Mouse (Mus musculus): Measurements from ENCODE around the gene Pim1. TPM values are rescaled to one million over a fixed set of nuclear protein-coding genes. Genes with fewer than 3 reads are reported as not detected.

Gene Pim1
- polyA plus RNA-seq, 1 experiment from 2014 or later, result 7.2 TPM

DNA sequence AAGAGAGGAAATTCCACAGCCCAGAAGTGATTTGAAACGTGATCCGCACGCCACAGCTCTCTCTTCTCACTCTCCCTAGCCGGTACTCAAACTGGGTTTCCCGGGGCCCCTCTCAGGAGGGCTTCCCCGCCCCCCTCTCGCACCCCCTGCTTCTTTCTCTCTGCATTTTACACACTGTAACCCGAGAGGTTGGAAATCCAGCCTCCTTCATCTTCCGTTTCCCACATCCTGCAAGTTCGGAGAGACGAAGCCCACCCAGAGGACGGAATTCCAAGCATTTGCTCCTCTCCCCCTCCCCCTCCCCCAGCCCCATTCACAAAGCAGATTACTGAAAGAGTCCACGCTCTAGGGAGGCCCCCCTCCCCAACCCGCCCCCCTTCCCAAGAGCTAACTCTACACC is 26.5 kb upstream of the Pim1 start:
- ATAC-seq, result no peak
- Histone ChIP-seq H3K27me3 (replicated peaks; ENCODE audit: control insufficient read depth, insufficient read depth, low read length) (no peaks in the 10 kb centered on the region), H3K9ac (ENCODE audit: low read depth, low read length) (peak overlapping the region; percentile 39; the same call in 1 of the 2 replicates), H3K4me2 (ENCODE audit: low read length) (peak overlapping the region; percentile 57), H3K4me1 (ENCODE audit: control insufficient read depth, insufficient read depth, low read depth, low read length) (peaks cover 31% of the 10 kb centered on the region), H3K36me3 (ENCODE audit: control insufficient read depth, insufficient read depth, low read length) (no peaks in the 10 kb centered on the region), H3K27ac (ENCODE audit: low read depth, low read length) (0 out of 2 replicates have a peak overlapping the region, but pooled peaks have one; percentile 16), H3K9me3 (ENCODE audit: control insufficient read depth, low read length) (no peaks in the 10 kb centered on the region), H3K4me3 (ENCODE audit: low read length) (peak overlapping the region; percentile 29)
- 2% methylated on average over 14 of the region's 14 CpGs for WGBS

DNA sequence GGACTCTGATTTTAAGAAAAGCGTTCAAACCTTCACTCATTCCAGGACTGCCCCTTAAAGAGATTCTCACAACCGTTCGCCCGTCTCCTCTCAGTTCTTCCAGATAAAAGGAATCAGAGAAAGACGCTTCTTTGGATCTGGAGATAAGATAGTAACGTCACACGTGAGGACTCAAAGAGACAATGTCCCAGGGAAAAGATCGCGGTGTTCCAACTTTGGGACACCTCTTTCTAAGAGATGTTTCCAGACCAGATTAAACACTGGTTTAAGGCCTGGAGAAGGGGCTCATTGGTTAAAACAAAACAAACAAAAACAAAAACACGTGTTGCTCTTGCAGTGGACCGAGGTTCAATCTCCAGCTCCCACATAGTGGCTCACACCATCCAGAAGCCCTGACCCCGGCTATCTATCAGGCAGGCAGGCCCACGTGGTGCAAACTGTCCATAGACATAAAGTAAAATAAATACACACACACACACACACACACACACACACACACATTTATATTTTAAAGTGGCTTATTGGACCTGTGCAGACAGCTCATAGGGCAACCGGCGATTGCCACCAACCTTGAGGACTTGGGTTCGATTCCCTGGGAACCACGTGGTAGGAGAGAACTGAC is 25.9 kb upstream of the Pim1 start:
- H3K9me3 ChIP-seq (ENCODE audit: control insufficient read depth, low read length), result no peaks in the 10 kb centered on the region
- H3K27me3 ChIP-seq (replicated peaks; ENCODE audit: control insufficient read depth, insufficient read depth, low read length), result no peaks in the 10 kb centered on the region
- no peaks in the 10 kb centered on the region for H3K36me3 ChIP-seq (ENCODE audit: control insufficient read depth, insufficient read depth, low read length)
- peak overlapping the region; percentile 57 for H3K4me2 ChIP-seq (ENCODE audit: low read length)
- H3K4me1 ChIP-seq (ENCODE audit: control insufficient read depth, insufficient read depth, low read depth, low read length), result peaks cover 26% of the 10 kb centered on the region
- peak overlapping the region; percentile 29 for H3K4me3 ChIP-seq (ENCODE audit: low read length)
- WGBS, result 17% methylated on average over 17 of the region's 17 CpGs
- ATAC-seq, result no peak
- H3K9ac ChIP-seq (ENCODE audit: low read depth, low read length), result no peak overlapping the region
- H3K27ac ChIP-seq (ENCODE audit: low read depth, low read length), result 0 out of 2 replicates have a peak overlapping the region, but pooled peaks have one; percentile 16

DNA sequence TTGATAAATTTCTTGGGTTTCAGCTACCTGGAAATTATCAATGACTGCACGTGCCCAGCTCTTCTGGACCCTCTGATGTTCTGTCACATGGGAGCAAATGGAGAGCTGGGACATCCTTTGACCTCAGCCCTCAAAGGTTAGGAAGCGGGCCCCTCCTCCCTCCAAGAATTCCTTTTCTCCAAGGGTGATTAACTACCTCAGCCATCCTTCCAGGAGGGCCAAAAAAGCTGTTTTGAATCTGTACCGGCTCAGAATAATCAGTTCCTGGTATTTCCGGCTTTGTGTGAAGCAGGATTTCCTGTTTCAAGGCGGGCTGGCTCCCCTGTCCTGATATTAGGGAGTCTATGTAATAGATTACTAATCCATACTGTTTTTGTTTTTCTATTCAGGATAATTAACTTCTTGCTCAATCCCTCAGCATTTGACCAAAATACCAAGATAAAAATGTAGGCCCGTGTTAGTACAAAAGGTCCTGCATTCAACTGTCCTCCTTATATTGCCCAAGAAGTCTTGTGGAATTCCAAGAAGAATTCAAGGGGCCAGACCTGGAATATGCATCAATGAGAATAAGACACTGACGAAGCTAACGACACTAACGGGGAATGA is 25.0 kb upstream of the Pim1 start:
- Histone ChIP-seq H3K36me3 (ENCODE audit: control insufficient read depth, insufficient read depth, low read length) (no peaks in the 10 kb centered on the region), H3K27ac (ENCODE audit: low read depth, low read length) (no peak overlapping the region), H3K27me3 (replicated peaks; ENCODE audit: control insufficient read depth, insufficient read depth, low read length) (no peaks in the 10 kb centered on the region), H3K9ac (ENCODE audit: low read depth, low read length) (no peak overlapping the region), H3K4me3 (ENCODE audit: low read length) (no peak overlapping the region), H3K4me1 (ENCODE audit: control insufficient read depth, insufficient read depth, low read depth, low read length) (peaks cover 18% of the 10 kb centered on the region), H3K9me3 (ENCODE audit: control insufficient read depth, low read length) (no peaks in the 10 kb centered on the region), H3K4me2 (ENCODE audit: low read length) (no peak overlapping the region)
- 41% methylated on average over 9 of the region's 9 CpGs for WGBS
- ATAC-seq, result no peak

DNA sequence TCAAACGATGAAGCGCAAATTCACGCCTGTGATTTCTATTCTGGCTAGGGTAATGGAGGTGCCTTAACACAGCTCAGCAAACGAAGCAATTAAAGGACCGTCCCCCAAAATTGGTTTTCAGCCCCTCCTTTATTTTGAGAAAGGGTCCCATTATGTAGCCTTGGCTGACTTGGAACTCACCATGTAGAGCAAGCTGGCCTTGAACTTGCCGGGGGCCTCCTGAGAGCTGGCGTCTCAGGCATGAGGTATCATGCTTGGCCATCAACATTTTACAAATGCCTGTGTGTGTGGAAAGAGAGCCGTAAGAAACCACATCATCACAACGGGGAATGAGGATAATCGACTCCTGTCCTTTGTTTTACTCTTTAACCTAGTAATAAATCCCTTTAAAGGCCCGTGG is 23.5 kb upstream of the Pim1 start:
- H3K9me3 ChIP-seq (ENCODE audit: control insufficient read depth, low read length), result peaks cover 2% of the 10 kb centered on the region
- no peak for ATAC-seq
- no peak overlapping the region for H3K4me3 ChIP-seq (ENCODE audit: low read length)
- no peak overlapping the region; the same call in 1 of the 2 replicates for H3K9ac ChIP-seq (ENCODE audit: low read depth, low read length)
- no peaks in the 10 kb centered on the region for H3K27me3 ChIP-seq (replicated peaks; ENCODE audit: control insufficient read depth, insufficient read depth, low read length)
- H3K36me3 ChIP-seq (ENCODE audit: control insufficient read depth, insufficient read depth, low read length), result no peaks in the 10 kb centered on the region
- peak overlapping the region; percentile 56 for H3K4me2 ChIP-seq (ENCODE audit: low read length)
- no peak overlapping the region; the same call in 1 of the 2 replicates for H3K27ac ChIP-seq (ENCODE audit: low read depth, low read length)
- H3K4me1 ChIP-seq (ENCODE audit: control insufficient read depth, insufficient read depth, low read depth, low read length), result peaks cover 18% of the 10 kb centered on the region
- 28% methylated on average over 10 of the region's 11 CpGs for WGBS

DNA sequence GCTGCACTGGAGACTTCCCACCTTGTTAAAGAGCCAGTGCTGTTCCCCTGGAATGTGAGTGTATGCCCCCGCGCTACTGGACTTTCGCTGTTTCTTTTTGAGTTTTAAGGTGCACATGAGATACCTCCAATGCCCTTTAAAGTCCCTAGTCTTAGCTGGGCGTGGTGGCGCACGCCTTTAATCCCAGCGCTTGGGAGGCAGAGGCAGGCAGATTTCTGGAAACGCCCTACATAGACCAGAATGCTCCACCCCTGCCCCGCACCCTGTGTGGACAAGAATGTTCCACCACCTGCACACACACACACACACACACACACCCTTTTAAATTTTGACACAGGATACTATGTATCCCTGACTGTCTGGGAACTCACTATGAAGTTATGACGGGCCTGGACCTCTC is 17.1 kb upstream of the Pim1 start:
- Histone ChIP-seq H3K27ac (ENCODE audit: low read depth, low read length) (no peak overlapping the region), H3K9ac (ENCODE audit: low read depth, low read length) (no peak overlapping the region), H3K4me3 (ENCODE audit: low read length) (no peak overlapping the region), H3K4me2 (ENCODE audit: low read length) (no peak overlapping the region), H3K9me3 (ENCODE audit: control insufficient read depth, low read length) (peaks cover 2% of the 10 kb centered on the region), H3K27me3 (replicated peaks; ENCODE audit: control insufficient read depth, insufficient read depth, low read length) (no peaks in the 10 kb centered on the region), H3K4me1 (ENCODE audit: control insufficient read depth, insufficient read depth, low read depth, low read length) (no peaks in the 10 kb centered on the region), H3K36me3 (ENCODE audit: control insufficient read depth, insufficient read depth, low read length) (no peaks in the 10 kb centered on the region)
- ATAC-seq, result no peak
- 98% methylated on average over 10 of the region's 10 CpGs for WGBS

DNA sequence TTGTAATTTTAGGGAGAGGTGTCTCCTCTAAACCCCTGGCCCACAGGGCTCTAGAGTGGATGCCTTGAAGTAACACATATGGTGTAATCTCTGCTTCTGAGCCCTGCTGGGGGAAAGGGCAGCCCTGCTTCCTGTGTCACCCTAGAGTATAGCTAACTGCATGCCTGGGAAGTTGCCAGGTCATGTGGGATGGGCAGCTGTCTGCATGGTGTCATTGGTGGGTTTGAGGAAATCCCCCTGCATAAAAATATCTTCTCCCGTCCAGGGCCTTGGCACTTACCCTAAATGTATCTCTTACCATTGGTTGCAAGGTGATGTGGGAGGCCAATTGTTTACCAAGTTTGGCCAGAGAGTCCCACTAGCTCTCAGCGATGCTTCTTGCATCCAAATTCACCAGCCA is 16.5 kb upstream of the Pim1 start:
- no peak for ATAC-seq
- WGBS, result 89% methylated on average over 2 of the region's 2 CpGs
- H3K9me3 ChIP-seq (ENCODE audit: control insufficient read depth, low read length), result peaks cover 2% of the 10 kb centered on the region
- H3K9ac ChIP-seq (ENCODE audit: low read depth, low read length), result no peak overlapping the region
- H3K4me2 ChIP-seq (ENCODE audit: low read length), result no peak overlapping the region
- H3K27ac ChIP-seq (ENCODE audit: low read depth, low read length), result no peak overlapping the region
- no peaks in the 10 kb centered on the region for H3K27me3 ChIP-seq (replicated peaks; ENCODE audit: control insufficient read depth, insufficient read depth, low read length)
- H3K4me3 ChIP-seq (ENCODE audit: low read length), result no peak overlapping the region
- H3K4me1 ChIP-seq (ENCODE audit: control insufficient read depth, insufficient read depth, low read depth, low read length), result no peaks in the 10 kb centered on the region
- no peaks in the 10 kb centered on the region for H3K36me3 ChIP-seq (ENCODE audit: control insufficient read depth, insufficient read depth, low read length)

DNA sequence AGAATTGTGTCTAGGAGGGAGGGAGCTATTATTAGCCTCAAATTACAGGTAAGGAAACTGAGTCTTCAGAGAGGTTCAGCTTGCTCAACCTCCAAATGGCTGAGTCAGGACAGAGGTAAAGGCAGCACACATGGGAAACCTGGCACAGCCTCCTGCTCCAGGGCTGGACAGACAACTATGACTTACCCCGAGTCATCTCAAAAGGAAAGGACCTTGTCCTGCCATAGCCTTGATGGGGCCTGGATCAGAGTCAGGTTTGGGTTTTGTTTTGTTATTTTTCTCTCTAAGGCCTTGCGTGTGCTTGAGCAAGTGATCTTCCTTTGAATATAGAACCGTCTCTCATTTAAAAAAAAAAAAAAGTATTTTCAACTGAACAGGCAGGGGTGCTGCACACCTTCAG is 15.4 kb upstream of the Pim1 start:
- no peaks in the 10 kb centered on the region for H3K36me3 ChIP-seq (ENCODE audit: control insufficient read depth, insufficient read depth, low read length)
- H3K9me3 ChIP-seq (ENCODE audit: control insufficient read depth, low read length), result peaks cover 2% of the 10 kb centered on the region
- WGBS, result 93% methylated on average over 3 of the region's 3 CpGs
- no peak overlapping the region for H3K4me3 ChIP-seq (ENCODE audit: low read length)
- H3K27me3 ChIP-seq (replicated peaks; ENCODE audit: control insufficient read depth, insufficient read depth, low read length), result no peaks in the 10 kb centered on the region
- H3K4me1 ChIP-seq (ENCODE audit: control insufficient read depth, insufficient read depth, low read depth, low read length), result no peaks in the 10 kb centered on the region
- no peak overlapping the region for H3K27ac ChIP-seq (ENCODE audit: low read depth, low read length)
- H3K9ac ChIP-seq (ENCODE audit: low read depth, low read length), result no peak overlapping the region
- no peak overlapping the region for H3K4me2 ChIP-seq (ENCODE audit: low read length)
- ATAC-seq, result no peak

DNA sequence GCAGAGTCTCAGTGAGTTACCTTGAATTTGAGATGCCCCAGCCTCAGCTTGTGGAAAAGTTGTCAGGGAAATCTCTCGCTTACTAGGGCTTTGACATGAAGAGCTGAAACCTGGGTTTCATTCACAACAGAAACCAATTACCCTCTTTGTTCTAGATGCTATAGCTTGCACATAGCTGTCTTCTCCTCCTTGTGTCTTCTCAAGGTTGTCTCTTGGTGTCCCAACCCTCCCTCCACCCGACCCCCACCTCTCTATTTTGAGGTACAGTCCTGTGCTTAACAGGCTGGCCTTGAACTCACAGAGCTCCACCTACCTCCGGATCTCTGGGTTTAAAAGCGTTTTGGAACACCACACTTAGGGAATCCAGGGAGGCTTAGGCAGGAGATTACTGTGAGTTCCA is 14.1 kb upstream of the Pim1 start:
- peaks cover 2% of the 10 kb centered on the region for H3K9me3 ChIP-seq (ENCODE audit: control insufficient read depth, low read length)
- H3K36me3 ChIP-seq (ENCODE audit: control insufficient read depth, insufficient read depth, low read length), result no peaks in the 10 kb centered on the region
- 86% methylated on average over 4 of the region's 4 CpGs for WGBS
- no peak for ATAC-seq
- H3K4me3 ChIP-seq (ENCODE audit: low read length), result no peak overlapping the region
- H3K4me1 ChIP-seq (ENCODE audit: control insufficient read depth, insufficient read depth, low read depth, low read length), result no peaks in the 10 kb centered on the region
- no peak overlapping the region for H3K9ac ChIP-seq (ENCODE audit: low read depth, low read length)
- H3K27me3 ChIP-seq (replicated peaks; ENCODE audit: control insufficient read depth, insufficient read depth, low read length), result no peaks in the 10 kb centered on the region
- no peak overlapping the region for H3K27ac ChIP-seq (ENCODE audit: low read depth, low read length)
- H3K4me2 ChIP-seq (ENCODE audit: low read length), result no peak overlapping the region

DNA sequence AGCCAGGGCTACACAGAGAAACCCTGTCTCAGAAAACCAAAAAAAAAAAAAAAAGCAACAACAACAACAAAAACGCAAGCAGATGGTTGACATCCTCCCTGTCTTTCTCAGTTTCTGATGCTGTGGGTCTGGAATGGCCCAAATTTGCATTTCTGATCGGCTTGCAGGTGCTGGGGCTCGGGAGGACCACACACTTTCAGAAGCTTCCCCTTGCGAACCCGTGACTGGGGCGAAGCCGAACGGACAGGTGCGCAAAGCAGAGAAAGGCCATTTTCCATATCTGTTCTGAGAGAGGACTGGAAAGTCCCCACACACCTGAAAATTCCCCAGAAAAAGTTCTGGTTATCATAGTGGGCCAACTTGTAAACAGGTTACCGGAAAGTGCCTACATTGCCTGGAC is 13.2 kb upstream of the Pim1 start:
- no peak for ATAC-seq

More for the DNA sequence above, 13.2 kb upstream of the Pim1 start:
- Histone ChIP-seq H3K4me1 (ENCODE audit: control insufficient read depth, insufficient read depth, low read depth, low read length) (no peaks in the 10 kb centered on the region), H3K4me2 (ENCODE audit: low read length) (no peak overlapping the region), H3K27ac (ENCODE audit: low read depth, low read length) (no peak overlapping the region), H3K4me3 (ENCODE audit: low read length) (no peak overlapping the region), H3K36me3 (ENCODE audit: control insufficient read depth, insufficient read depth, low read length) (no peaks in the 10 kb centered on the region), H3K27me3 (replicated peaks; ENCODE audit: control insufficient read depth, insufficient read depth, low read length) (no peaks in the 10 kb centered on the region), H3K9ac (ENCODE audit: low read depth, low read length) (no peak overlapping the region), H3K9me3 (ENCODE audit: control insufficient read depth, low read length) (no peaks in the 10 kb centered on the region; the same call in 1 of the 2 replicates)
- WGBS, result 87% methylated on average over 10 of the region's 10 CpGs

Data from hindbrain, embryonic 16.5 days (tissue).